Mouse (Mus musculus): ENCODE measurements around the gene Ly75. TPM values are rescaled to one million over a fixed set of nuclear protein-coding genes. Genes with fewer than 3 reads are reported as not detected.

The Ly75 gene
- total RNA-seq, 2 experiments from 2014 or later, result 0.08 TPM; not detected in 1

GRCm38 (mm10) chr2:60322031-60322726 is 60.9 kb downstream of the Ly75 start:
- no peak for DNase-seq

GRCm38 (mm10) chr2:60303796-60304195 is 79.3 kb downstream of the Ly75 start:
- DNase-seq, result no peak

DNA sequence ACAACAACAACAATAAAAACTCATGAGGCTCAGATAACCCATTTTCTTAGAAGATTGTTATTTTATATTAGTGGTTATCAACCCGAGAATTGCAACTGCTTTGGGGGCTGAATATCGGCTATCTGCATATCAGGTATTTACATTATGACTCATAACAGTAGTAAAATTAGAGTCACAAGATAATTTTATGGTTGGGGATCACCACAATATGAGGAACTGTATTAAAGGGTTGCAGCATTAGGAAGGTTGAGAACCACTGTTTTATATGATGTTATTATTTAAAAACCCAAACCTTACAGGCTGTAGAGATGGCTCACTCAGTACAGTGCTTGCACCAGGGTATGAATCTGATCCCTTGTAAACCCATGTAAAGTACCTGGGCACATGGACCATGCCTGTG is 83.8 kb downstream of the Ly75 start:
- no peak for DNase-seq

DNA sequence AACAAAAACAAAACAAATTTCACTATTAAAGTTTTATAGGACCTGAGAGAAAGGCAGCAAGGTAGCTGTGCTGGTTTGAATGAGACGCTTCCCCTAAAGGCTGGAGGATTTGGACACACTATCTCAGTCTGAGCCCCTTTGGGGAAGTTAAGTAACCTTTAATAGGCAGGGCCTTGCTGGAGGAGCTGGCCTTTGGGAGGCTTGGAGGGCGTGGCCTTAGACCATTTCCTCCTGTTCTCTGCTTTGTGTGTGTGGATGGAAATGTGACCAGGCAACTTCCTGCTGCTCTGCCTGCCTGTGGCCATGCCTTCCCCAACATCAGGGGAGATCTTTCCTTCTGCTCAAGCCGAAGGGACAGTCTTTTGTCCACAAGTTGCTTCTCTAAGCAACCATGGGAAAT is 84.8 kb downstream of the Ly75 start:
- no peak for DNase-seq

DNA sequence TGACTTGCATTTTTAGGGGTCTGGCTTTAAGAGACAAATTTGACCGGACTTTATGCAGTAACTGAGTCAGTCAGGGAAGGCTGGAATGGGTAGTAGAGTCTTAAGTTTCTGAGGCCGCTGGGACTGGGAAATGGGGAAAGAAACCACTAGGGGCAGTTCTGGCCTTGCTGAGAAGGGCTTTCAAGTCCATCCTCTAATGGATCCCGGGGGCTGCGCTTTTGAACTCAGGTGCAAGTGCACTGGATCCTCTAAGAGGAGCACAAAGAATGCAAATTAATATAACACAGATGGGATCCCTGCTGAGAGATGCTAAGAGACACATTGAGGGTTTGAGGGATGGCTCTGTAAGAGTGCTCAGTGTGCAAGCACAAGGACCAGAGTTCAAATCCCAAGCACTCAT is 91.7 kb downstream of the Ly75 start:
- DNase-seq, result no peak

- no peak for DNase-seq
Measured at GRCm38 (mm10) chr2:60289451-60289850, 93.7 kb downstream of the Ly75 start.

- DNase-seq, result no peak
Measured at GRCm38 (mm10) chr2:60288606-60289005, 94.5 kb downstream of the Ly75 start.

DNA sequence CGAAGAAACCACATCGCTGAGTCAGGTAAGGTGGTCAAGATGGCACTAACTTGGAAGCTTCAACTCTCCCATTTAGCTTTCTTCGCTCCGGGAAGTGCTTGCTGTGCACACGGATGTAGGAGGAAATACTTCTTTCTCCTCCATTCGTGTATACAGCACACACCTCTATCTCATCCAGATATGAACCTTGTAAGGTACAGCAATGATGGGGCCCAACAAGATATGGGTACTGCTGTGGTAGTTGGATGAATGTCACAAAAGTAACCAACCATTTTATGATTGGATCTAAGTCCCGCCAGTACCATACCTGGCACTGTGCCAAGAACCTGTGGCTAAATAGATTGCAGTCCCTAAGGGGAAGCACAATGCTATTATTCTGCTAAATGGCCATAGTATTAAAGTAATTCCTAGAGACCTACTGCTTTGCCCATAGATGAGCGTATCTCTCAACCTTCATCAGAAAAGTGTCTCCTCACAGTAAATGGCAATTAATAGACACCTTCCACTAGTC is 97.9 kb downstream of the Ly75 start:
- no peak for DNase-seq

DNA sequence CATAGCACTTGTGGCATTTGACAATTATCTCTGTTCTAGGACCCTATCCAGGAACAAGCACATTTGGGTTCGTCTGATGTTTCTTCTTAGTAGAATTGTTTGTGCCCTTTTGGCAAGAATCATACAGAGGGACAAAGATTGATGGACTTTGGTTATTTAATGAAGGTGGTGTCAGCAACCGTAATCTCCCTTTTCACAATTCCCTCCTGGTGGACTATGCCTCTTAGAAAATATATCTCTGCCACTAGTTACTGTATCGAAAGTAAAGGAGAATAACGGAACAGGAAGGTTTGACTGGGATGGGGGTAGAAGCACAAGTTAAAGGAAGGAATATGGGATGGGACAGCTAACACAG is 98.7 kb downstream of the Ly75 start, which contains the start of gene Cd302:
Gene Cd302 (minus strand): TSS at position 22 of the 355 bp plus-strand sequence.
- no peak for DNase-seq

GRCm38 (mm10) chr2:60283751-60284466 is 99.2 kb downstream of the Ly75 start:
- peak; percentile 71 for DNase-seq

GRCm38 (mm10) chr2:60283208-60283750 is 99.8 kb downstream of the Ly75 start:
- no peak for DNase-seq

DNA sequence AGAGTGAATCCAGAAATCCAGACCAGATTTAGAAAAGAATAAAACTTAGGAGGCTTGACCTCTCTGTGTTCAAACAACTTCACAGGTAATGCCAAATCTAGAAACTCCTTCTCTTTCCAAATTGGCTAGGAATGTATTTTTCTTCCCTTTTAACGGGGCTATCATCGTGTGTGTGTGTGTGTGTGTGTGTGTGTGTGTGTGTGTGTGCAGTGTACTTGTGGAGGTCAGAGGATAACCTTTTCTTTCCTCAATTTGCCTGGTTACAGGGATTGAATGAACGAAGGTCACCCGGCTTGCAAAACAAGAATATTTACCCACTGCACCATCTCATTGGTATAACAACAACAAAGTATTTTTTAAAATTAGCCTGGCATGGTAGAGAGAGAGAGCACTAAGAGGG is 100.5 kb downstream of the Ly75 start:
- no peak for DNase-seq

DNA sequence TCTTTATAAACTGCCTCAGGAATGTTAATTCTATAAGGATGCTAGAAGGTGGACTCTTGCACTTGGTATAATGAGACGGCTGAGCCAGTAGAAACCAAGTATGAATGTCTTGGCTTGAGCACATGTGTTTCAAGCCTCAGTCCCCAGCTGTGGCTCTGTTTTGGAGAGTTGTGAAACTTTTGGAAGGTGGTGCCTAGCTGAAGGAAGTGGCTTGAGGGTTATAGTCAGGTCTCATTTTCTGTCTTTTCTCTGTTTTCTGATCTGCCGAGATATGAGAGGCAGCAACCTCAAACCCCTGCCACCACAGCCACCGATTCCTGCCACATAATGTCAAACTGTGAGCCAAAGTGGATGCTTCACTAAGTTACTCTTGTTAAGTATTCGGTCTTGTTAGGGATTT is 104.5 kb downstream of the Ly75 start:
- DNase-seq, result no peak

- DNase-seq, result no peak
Measured at GRCm38 (mm10) chr2:60269856-60270479, 113.1 kb downstream of the Ly75 start.

DNA sequence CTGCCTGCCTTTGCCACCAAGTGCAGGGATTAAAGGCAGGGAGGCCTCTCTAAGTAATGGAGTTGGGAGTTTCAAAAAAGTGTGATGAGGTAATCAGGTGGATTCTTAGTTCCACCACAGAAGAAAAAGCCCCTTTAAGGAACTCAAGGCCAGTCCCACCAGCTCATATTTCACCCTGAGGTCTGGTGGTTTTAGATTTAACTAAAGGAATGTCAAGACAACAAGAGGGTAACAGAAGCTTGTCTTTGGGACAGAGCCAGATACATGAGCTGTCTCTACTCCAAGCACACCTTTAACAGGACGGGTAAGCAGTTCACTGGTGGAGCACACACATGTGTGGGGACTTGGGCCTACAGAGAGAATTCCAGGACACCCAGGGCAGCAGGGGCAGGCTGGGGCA is 115.5 kb downstream of the Ly75 start:
- no peak for DNase-seq

DNA sequence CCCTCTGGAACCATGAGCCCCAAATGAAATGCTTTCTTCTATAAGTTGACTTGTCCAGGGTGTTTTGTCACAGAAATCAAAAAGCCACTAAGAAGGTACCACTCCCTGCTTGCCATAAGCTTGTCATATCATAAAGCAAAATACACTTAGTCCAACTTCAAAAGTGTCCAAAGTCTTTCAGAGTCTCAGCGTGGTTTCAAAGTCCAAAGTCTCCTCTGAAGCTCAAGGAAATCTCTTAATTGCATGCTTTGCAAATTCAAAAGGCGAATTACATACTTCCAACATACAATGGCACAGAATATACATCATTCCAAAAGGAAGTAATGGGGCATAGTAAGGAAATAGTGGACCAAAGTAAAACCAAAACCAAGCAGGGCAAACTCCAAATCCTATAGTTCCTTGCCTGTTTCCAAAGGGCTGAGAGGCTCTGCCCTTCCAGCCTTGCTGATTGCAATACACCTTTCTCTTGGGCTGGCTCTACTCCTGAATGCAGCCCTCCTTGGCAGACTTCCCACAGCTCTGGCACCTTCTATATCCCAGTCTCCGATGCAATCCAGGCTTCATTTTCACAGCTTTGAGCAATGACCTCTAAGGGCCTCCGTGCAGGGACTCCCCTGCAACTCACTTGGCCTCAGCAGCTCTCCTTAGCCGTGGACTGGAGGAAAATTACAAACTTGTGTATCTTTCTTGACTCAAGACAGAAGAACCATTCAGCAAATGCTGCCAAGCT is 122.3 kb downstream of the Ly75 start:
- DNase-seq, result no peak

- DNase-seq, result no peak
Measured at GRCm38 (mm10) chr2:60259186-60259585, 123.9 kb downstream of the Ly75 start.

DNA sequence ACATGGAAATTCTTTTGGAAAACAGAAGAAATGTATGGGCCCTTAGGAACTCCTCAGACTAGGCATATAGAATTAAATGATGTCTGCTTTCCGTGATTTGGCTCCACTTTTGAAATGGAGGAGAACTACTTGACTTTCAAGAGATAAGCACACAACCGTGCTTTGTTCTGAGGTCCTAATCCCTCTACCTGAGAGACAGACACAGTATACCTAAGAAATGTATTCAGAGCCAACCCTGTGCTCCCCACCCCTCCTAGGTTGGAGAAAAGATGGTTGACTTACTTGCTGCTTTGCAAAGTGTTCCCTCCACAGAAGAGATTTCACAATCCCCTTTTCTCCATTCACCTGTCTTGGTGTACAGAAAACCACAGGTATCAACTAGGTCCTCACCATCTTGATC is 126.4 kb downstream of the Ly75 start:
- DNase-seq, result no peak

DNA sequence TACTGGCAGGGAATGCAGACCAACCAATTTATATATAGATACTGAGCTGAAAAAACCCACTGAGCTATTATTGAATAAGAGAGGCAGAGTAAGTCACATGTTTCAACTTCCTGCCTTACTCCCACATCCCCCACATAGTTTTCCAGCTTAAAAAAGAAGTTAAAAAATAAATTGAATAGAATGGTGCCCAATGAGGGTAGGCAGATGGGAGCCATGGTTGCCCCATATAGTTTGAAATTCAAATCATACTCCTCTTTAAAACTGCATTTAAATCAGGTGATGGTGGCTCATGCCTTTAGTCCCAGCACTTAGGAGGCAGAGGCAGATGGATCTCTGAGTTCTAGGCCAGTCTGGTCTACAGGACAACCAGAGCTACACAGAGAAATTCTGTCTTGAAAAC is 129.6 kb downstream of the Ly75 start:
- DNase-seq, result no peak

GRCm38 (mm10) chr2:60252782-60253181 is 130.3 kb downstream of the Ly75 start:
- no peak for DNase-seq

Measured in gastrocnemius, postnatal 25 days (tissue).